Mouse (Mus musculus): Measurements from ENCODE around the gene Ccr4. TPM values are rescaled to one million over a fixed set of nuclear protein-coding genes. Genes with fewer than 3 reads are reported as not detected.

Gene Ccr4
- polyA plus RNA-seq, 1 experiment from 2014 or later = not detected

- ATAC-seq (no peak), DNase-seq (no peak)
- Histone ChIP-seq H3K27me3 (ENCODE audit: insufficient read depth, low read length) (no peaks in the 10 kb centered on the region), H3K36me3 (replicated peaks; ENCODE audit: insufficient read depth, low read length) (no peaks in the 10 kb centered on the region), H3K9me3 (ENCODE audit: low read length) (no peaks in the 10 kb centered on the region), H3K4me2 (ENCODE audit: low read depth, low read length) (no peak overlapping the region), H3K4me3 (ENCODE audit: low read depth, low read length) (no peak overlapping the region), H3K4me1 (ENCODE audit: insufficient read depth) (no peaks in the 10 kb centered on the region), H3K27ac (ENCODE audit: low read depth) (no peak overlapping the region), H3K9ac (replicated peaks) (no peak overlapping the region)
- WGBS (ENCODE audit: insufficient replicate concordance) = 84% methylated on average over 9 of the region's 9 CpGs
- TF ChIP-seq CTCF (IDR thresholded peaks at IDR 0.05; ENCODE audit: low read depth) = no peak
These were observed 61.8 kb downstream of the Ccr4 start for GRCm38 (mm10) chr9:114442893-114443292.

- no peak overlapping the region for H3K4me3 ChIP-seq (ENCODE audit: low read depth, low read length)
- H3K27me3 ChIP-seq (ENCODE audit: insufficient read depth, low read length) = no peaks in the 10 kb centered on the region
- no peaks in the 10 kb centered on the region for H3K9me3 ChIP-seq (ENCODE audit: low read length)
- no peak for ATAC-seq
- DNase-seq = no peak
- H3K36me3 ChIP-seq (replicated peaks; ENCODE audit: insufficient read depth, low read length) = no peaks in the 10 kb centered on the region
- no peak overlapping the region for H3K27ac ChIP-seq (ENCODE audit: low read depth)
- no peaks in the 10 kb centered on the region for H3K4me1 ChIP-seq (ENCODE audit: insufficient read depth)
- H3K4me2 ChIP-seq (ENCODE audit: low read depth, low read length) = no peak overlapping the region
- H3K9ac ChIP-seq (replicated peaks) = no peak overlapping the region
- no peak for TF ChIP-seq EP300 (IDR thresholded peaks at IDR 0.05; ENCODE audit: low read depth)
- TF ChIP-seq CTCF (IDR thresholded peaks at IDR 0.05; ENCODE audit: low read depth) = no peak
- WGBS (ENCODE audit: insufficient replicate concordance) = 76% methylated on average over 9 of the region's 9 CpGs
These were observed 62.5 kb downstream of the Ccr4 start for GRCm38 (mm10) chr9:114442225-114442624.

GRCm38 (mm10) chr9:114440548-114440947, 64.2 kb downstream of the Ccr4 start:
- no peak overlapping the region for H3K27ac ChIP-seq (ENCODE audit: low read depth)
- ATAC-seq (no peak), DNase-seq (no peak)
- TF ChIP-seq CTCF (IDR thresholded peaks at IDR 0.05; ENCODE audit: low read depth) = no peak
- no peak for TF ChIP-seq EP300 (IDR thresholded peaks at IDR 0.05; ENCODE audit: low read depth)
- H3K4me3 ChIP-seq (ENCODE audit: low read depth, low read length) = no peak overlapping the region
- no peaks in the 10 kb centered on the region for H3K4me1 ChIP-seq (ENCODE audit: insufficient read depth)
- no peak overlapping the region for H3K4me2 ChIP-seq (ENCODE audit: low read depth, low read length)
- WGBS (ENCODE audit: insufficient replicate concordance) = 79% methylated on average over 10 of the region's 10 CpGs
- no peaks in the 10 kb centered on the region for H3K9me3 ChIP-seq (ENCODE audit: low read length)
- H3K36me3 ChIP-seq (replicated peaks; ENCODE audit: insufficient read depth, low read length) = no peaks in the 10 kb centered on the region
- H3K27me3 ChIP-seq (ENCODE audit: insufficient read depth, low read length) = no peaks in the 10 kb centered on the region
- H3K9ac ChIP-seq (replicated peaks) = no peak overlapping the region

Other genes starting within 250 kb of the Ccr4 start
- gene Bcl2a1c, start 174.8 kb downstream of the Ccr4 start, polyA plus RNA-seq (2015; fragmentation: Nextera tagmentation; extraction: Ambion mirVana) = not detected in 2 replicates
- gene Crtap, start 114.2 kb downstream of the Ccr4 start, polyA plus RNA-seq (2015; fragmentation: Nextera tagmentation; extraction: Ambion mirVana) = 19.9 and 20.1 TPM in 2 replicates
- gene Glb1, start 103.8 kb downstream of the Ccr4 start, polyA plus RNA-seq (2015; fragmentation: Nextera tagmentation; extraction: Ambion mirVana) = 10.3 and 10.7 TPM in 2 replicates
- gene Tmppe, start 103.8 kb downstream of the Ccr4 start, polyA plus RNA-seq (2015; fragmentation: Nextera tagmentation; extraction: Ambion mirVana) = 1.4 and 2.2 TPM in 2 replicates
- not detected in 2 replicates for gene C130032M10Rik, start 10.8 kb upstream of the Ccr4 start, polyA plus RNA-seq (2015; fragmentation: Nextera tagmentation; extraction: Ambion mirVana)
- gene Trim71, start 59.5 kb upstream of the Ccr4 start, polyA plus RNA-seq (2015; fragmentation: Nextera tagmentation; extraction: Ambion mirVana) = 0.05 and 0.06 TPM in 2 replicates
- 14.4 and 15.8 TPM in 2 replicates for gene Cnot10, start 135.3 kb upstream of the Ccr4 start, polyA plus RNA-seq (2015; fragmentation: Nextera tagmentation; extraction: Ambion mirVana)
- 14.4 and 16.3 TPM in 2 replicates for gene Dync1li1, start 183.9 kb upstream of the Ccr4 start, polyA plus RNA-seq (2015; fragmentation: Nextera tagmentation; extraction: Ambion mirVana)
- gene Cmtm6, start 226.2 kb upstream of the Ccr4 start, polyA plus RNA-seq (2015; fragmentation: Nextera tagmentation; extraction: Ambion mirVana) = 27.7 and 30.1 TPM in 2 replicates

Data from liver, postnatal 0 days (tissue).